Mouse (Mus musculus): ENCODE measurements around the gene Pimreg.

The Pimreg gene

DNA sequence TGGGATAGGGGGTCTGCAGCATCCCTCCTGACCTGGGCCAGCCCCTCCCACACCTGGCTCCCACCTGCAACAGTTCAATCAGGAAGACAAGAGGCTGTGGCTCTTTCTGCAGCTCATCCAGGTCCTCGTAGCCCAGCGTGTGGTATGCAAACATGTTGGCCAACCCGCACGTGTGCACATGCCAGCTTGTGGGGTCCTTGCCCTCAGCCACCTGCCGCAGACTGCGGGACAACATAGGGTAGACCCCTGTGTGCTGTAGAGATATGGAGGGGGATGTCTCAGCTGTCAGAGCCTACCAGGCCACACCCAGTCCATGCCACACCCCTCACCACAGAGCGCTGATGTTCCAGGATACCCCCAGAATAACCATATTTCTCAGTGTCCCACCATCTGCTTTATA lies 10.5 kb upstream of the Pimreg start:
- no peak for DNase-seq

DNA sequence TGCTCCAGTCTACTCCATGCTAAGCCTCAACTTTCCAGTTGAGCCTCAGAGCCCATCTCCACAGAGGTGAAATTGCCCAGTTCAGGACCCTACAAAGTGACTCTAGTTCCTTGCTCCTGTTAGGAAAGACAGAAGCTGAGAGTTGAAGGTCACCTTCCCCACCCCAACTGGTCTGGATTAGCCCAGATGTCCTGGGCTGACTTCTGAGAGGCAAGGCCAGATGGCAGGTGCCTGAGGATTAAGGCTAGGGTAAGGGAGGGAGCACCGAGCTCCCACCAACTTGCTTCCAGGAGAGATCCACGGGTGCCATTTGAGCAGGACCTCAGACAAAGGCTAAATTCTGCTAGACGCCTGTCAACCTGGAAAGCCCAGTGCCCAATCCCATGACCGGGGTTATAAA lies 9.7 kb upstream of the Pimreg start:
- no peak for DNase-seq

DNA sequence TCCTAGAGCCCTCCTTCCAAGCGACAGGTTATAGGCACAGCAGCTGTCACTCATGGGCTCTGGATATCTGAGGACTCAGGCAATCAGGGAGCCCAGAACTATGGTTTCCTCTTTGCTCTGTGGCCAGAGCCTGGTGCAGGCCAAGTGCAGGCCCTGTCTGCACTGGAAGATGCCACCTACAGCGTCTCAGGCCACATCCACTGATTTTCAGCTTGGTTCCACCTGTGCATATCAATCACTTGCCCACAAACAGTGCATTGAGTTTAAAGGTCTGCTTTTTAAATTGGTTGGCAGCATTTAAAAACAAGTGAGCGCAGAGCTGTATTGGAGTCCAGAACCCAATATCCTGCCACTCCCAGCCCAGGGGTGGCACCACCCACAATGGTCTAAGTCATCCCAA lies 9.2 kb upstream of the Pimreg start:
- DNase-seq: no peak

GRCm38 (mm10) chr11:72037409-72037808 lies 4.4 kb upstream of the Pimreg start, which contains the start of gene Aipl1:
Gene Aipl1, minus strand, starts transcription at chr11:72037509.
- DNase-seq: no peak

DNA sequence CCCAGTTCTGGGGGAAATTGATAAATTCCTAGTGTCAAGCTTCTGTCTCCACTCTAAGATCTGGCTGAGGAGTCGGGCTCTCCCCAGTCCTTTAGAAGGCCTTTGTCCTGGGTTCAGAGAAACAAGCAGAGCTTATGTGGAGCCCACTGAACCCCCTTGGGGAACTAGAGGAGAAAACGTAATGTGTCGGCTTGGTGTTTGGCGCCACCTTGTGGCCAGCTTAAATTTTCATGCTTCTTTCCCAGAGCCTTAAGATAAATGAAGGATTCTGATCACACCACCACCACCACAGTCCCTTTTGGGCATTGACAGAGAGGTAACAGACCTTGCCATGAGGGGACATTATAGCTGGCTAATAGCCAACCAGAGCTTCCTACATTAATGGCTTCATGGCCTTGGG lies 3.8 kb upstream of the Pimreg start:
- peak; percentile 80 to 87 for DNase-seq

- DNase-seq: no peak
Measured at GRCm38 (mm10) chr11:72039599-72040386, 2.0 kb upstream of the Pimreg start.

GRCm38 (mm10) chr11:72041290-72041767 lies 503 bp upstream of the Pimreg start:
- no peak for DNase-seq

GRCm38 (mm10) chr11:72042631-72043030 lies 799 bp downstream of the Pimreg start:
- DNase-seq: no peak

- DNase-seq: no peak
Measured at GRCm38 (mm10) chr11:72044231-72044630, 2.4 kb downstream of the Pimreg start.

DNA sequence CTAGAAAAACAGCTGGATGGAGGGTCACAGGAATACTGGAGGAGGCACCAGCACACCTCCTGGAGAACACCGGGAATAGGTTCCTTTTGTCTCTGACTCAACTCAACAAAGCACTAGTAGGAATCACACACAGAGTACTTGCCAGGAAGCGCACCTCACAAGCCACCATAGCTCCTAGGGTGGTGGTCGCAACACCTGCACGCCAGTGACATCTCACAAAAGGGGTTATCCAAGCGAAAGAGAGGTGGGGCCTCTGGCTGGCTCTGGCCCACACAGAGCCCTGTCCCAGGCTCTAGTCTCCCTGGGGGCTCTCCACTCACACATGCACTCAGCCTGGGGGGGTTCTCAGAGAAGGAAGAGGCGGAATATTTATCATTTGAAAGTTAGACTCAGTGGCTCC lies 6.9 kb downstream of the Pimreg start:
- no peak for DNase-seq

DNA sequence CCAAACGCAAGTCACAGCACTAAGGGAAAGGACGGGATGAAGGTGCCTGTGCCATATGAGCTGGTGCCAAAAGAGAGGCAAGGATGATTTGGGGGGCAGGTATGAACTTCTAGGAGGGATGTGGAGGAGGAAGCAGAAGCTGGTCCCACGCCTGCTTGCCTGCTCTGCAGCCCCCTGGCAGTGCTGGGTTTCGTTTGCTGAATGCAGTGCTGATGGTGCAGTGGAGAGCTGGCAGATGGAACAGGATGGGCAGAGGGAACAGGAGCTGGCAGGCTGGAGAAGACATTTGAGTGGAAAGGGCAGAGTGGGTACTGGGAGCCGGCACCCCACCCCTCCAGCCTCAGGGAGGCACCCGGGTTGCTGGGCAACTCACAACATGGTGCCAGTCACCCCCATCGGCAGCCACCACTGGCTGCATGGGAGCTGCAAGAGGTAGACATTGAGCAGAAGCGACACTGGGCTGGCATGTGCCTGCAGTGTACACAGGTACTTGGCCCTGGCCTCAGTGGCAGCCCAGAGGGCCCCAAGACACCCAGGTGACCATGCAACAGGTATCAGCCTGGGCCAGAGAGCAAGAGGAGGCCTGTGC lies 7.4 kb downstream of the Pimreg start:
- DNase-seq: no peak

- DNase-seq: peak; percentile 46 to 58
Measured at GRCm38 (mm10) chr11:72050168-72050894, 8.5 kb downstream of the Pimreg start.

DNA sequence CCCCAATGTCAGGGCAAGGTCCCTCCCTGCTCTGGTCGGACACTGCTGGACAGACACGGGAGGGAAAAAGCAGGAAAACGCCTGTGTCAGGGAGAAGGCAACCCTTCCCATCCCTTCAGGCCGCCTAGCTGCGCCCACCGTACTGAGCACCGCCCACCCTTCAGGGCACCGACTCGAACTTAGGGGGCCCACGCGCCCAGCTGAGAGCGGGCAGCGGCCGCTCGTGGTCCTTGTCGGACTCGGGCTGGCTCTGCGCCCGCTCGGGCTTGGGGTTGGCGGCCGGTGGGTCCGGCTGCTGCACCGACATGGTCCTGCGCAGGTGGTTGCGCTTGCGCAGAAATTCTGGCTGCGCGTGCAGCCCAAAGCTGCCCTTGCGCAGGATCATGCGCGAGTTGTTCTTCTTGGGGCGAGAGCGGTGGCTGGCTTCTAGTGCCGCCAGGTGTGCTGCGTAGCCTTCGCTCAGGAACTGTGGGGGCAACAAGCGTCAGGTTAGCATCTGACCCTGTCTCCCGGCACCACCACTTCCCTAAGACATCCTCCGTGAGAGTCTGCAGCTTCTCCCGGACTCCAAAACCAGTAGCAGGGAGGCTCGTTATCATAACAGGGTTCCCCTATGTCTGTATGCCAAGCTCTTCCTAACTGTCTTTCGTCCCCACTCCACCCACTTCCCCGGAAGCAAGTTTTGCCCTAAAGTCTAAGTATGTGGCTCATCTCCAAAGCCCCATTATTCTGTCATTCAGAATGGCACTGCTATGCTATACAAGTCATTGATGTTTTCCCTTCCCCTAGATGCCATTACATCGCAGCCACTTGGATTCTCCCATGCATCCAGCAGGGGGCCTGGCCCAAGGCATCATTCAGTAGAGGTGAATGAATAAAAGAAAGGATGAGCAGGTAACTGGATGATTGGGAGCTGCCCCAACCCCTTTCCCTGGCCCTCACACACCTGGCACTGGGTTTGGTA lies 9.3 kb downstream of the Pimreg start:
- peak; percentile 74 to 80 for DNase-seq

GRCm38 (mm10) chr11:72052221-72052620 lies 10.4 kb downstream of the Pimreg start:
- DNase-seq: no peak

DNA sequence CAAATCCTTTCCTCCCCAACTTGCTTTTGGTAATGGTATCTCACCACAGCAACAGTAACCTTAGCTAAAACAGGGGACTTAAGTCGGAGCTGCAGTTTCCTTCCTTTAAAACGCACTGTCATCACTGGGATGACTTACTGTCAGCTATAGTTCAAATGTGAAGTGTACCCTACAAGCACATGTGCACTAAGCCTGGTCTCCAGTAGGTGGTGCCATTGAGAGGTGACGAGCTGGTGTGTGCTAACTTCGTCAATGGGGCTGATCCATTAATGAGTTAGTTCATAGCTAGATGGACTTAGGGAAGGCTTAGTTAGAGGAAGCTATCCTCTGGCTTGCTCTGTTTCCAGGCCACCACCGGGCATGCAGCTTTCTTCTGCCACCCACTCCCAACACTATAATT lies 10.8 kb downstream of the Pimreg start:
- DNase-seq: peak; percentile 84 to 93

DNA sequence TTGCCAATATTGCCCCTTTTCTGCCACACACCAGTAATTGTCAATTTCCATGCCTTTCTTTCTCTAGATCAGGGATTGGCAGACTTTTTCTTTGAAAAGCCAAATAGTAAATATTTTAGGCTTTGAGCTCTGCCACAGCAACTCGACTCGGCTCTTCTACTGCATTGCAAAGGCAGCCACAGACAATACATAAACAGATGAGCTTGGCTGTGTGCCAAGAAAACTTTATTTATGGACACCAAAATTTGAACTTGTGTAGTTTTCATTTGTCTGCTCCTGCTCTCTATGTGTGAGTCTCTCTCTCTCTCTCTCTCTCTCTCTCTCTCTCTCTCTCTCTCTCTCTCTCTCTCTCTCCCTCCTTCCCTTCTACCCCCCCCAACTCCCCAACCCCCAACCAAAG lies 13.3 kb downstream of the Pimreg start:
- no peak for DNase-seq

DNA sequence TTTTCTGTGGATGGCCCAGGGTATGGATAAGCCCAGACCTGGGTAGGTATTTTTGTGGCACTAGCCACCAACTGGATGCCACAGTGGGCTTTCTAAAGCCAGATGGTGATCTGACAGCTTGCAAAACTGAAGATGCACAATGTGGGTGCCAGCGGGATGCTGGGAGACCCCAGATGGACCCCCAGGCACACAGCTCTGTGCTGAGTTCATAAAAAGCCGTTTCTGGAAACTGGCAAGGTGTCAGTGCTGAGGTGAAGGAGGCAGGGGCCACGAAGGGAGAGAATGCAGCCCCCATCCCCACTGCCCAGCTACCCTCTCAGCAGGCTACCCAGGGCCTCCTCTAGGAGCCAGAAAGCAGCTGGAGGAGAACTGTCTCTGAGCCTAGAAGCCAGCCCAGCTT lies 15.3 kb downstream of the Pimreg start:
- no peak for DNase-seq

DNA sequence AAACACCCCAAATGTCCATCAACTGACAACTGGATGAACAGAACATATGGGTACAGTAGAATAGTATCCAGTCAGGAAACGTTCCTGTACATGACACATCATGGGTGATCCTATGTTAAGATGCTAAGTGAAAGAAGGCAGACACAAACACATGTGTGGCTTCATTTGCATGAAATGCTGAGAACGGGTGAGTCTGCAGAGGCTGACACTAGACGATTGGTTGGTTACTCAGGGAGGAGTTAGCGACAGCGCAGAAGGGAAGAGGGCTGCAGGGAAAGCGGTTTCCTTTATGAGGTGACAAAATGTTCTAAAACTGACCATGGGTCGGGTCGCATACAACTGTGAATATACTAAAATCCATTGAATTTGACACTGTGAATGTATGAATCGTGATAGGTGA lies 18.6 kb downstream of the Pimreg start:
- no peak for DNase-seq

DNA sequence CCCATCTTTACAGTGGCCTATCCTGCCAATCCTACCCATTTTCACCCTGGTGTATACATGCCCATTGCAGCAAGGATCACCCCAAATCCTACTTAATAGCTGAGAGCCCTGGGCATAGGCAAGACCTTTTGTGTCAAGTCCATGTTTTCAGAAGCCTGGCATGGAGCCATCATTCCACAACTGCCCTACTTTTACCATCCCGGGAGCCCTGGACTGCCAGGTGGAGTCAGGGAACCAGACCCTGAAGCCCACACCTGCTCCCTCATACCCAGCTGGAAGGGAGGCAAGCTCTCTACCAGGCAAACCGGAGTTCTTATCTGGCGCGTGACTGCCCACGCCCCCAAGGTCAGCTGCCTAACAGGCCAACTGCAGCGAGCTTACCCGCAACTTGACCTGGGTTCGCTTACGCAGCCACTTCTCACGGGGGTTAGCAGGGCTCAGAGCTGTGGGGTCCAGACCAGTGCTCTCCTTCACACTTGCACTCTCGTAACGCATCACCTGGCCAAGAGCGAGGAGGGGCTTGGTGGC lies 19.3 kb downstream of the Pimreg start:
- peak in 1 of 2 experiments; percentile 49 for DNase-seq

DNA sequence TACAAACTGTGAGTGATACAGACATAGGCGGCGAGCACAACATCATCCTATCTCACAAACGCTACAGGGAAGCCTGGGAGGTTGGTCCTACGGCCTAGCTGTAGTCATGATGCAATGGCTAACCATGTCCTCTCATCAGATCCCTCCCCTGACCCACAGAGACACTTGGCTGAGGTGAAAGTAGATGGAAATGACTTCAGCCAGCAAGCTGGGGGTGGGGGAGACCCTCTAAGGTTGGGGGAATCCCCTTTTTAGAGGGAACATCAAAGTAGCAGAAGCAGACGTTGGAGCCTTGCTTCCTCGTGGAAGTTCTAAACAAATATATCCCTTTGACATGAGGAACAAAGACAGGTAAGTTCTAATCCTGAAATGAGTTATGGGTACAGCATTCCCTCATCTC lies 22.6 kb downstream of the Pimreg start:
- no peak for DNase-seq

DNA sequence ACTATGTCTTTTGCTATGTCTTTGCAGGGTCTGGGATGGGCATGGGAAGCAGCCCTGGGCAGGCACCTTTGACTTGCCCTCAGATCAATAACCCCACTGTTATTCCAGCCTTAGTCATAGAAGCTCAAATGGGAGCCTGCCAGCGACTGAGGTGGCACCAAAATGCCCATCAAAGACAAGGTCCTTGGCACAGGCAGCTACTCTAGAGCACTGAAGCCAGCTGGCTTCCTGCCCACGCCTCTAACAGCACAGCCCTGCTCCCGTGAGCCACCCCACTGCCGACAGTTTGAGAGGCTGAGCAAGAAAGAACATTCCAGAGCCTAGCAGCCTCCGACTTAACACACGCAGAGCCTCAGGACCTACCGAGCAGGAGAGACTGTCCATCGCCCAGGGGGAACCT lies 23.3 kb downstream of the Pimreg start:
- peak; percentile 74 to 84 for DNase-seq

DNA sequence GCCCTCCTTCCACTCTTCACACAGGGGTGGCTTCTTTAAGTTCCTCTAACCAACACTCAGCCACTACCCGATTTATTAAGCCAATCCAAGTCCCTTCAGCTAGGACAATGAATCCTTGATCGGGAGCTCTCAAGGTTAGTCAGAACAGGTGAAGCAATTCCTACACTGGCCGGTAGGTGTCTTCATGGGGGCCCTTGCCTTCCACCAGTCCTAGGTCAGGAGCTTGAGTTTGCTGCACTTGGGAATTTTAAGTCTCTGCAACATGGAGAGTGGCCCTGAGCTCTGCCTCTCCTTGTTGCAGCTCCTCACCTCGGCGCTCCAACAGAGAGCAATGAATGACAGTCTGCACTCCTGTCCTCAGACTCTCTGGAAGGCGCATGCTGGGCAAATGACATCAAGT lies 24.5 kb downstream of the Pimreg start:
- peak; percentile 67 to 79 for DNase-seq

Data from cerebellum, postnatal 25 days (tissue).